Mouse (Mus musculus) brain, adult 2 months (tissue): Measurements from ENCODE around the gene Pbx1.

Experiments
- DNase-seq: peaks from one replicate; pipeline ENCODE4 v3.0.0; 2011; ENCODE audit warnings: low read depth, low spot score

Pbx1 gene

GRCm38 (mm10) chr1:168230858-168231257 is 201.2 kb downstream of the Pbx1 start:
- no peak for DNase-seq

GRCm38 (mm10) chr1:168230134-168230533 is 201.9 kb downstream of the Pbx1 start:
- DNase-seq = no peak

- DNase-seq = no peak
Measured at GRCm38 (mm10) chr1:168228756-168229526, 203.1 kb downstream of the Pbx1 start.

GRCm38 (mm10) chr1:168226150-168226549 is 205.9 kb downstream of the Pbx1 start:
- no peak for DNase-seq

- no peak for DNase-seq
Measured at GRCm38 (mm10) chr1:168225595-168226127, 206.4 kb downstream of the Pbx1 start.

- DNase-seq = no peak
Measured at GRCm38 (mm10) chr1:168224218-168224617, 207.9 kb downstream of the Pbx1 start.

- peak; percentile 73 for DNase-seq
Measured at GRCm38 (mm10) chr1:168222794-168223193, 209.3 kb downstream of the Pbx1 start.

GRCm38 (mm10) chr1:168221071-168221521 is 211.0 kb downstream of the Pbx1 start:
- DNase-seq = peak; percentile 92

GRCm38 (mm10) chr1:168215896-168216747 is 215.9 kb downstream of the Pbx1 start:
- DNase-seq = peak; percentile 82

- DNase-seq = no peak
Measured at GRCm38 (mm10) chr1:168215468-168215867, 216.6 kb downstream of the Pbx1 start.

GRCm38 (mm10) chr1:168214040-168214443 is 218.0 kb downstream of the Pbx1 start:
- peak; percentile 93 for DNase-seq

GRCm38 (mm10) chr1:168213595-168213994 is 218.5 kb downstream of the Pbx1 start:
- DNase-seq = peak; percentile 48

- no peak for DNase-seq
Measured at GRCm38 (mm10) chr1:168210401-168210800, 221.7 kb downstream of the Pbx1 start.

GRCm38 (mm10) chr1:168200570-168201156 is 231.4 kb downstream of the Pbx1 start:
- no peak for DNase-seq

- DNase-seq = peak; percentile 53
Measured at GRCm38 (mm10) chr1:168198276-168198675, 233.8 kb downstream of the Pbx1 start.

- DNase-seq = no peak
Measured at GRCm38 (mm10) chr1:168197908-168198258, 234.2 kb downstream of the Pbx1 start.

GRCm38 (mm10) chr1:168197195-168197907 is 234.7 kb downstream of the Pbx1 start:
- DNase-seq = peak; percentile 75

- peak; percentile 71 for DNase-seq
Measured at GRCm38 (mm10) chr1:168193364-168193763, 238.7 kb downstream of the Pbx1 start.

GRCm38 (mm10) chr1:168182816-168183215 is 249.3 kb downstream of the Pbx1 start:
- DNase-seq = no peak

GRCm38 (mm10) chr1:168180622-168181441 is 251.2 kb downstream of the Pbx1 start:
- DNase-seq = peak; percentile 52
